Mouse (Mus musculus) midbrain, postnatal 0 days (tissue): ENCODE data around the gene Zfp583. TPM values are rescaled to one million over a fixed set of nuclear protein-coding genes. Genes with fewer than 3 reads are reported as not detected.

Experiments used
- ATAC-seq: fragments of 200-750 bp; cut with Nextera tagmentation; 2 replicates; pipeline ENCODE4 v1.8.0; 2017; ENCODE audit warnings: moderate number of reproducible peaks, mild to moderate bottlenecking, moderate TSS enrichment, moderate library complexity; ENCODE audit not compliant: low FRiP score
- DNase-seq: peaks from one replicate; pipeline ENCODE4 v3.0.0-alpha.2; 2015; ENCODE audit warnings: low spot score
- H3K27ac ChIP-seq: fragments of 300-500 bp; sonication (generic); 2 replicates; pipeline ENCODE4 v1.5.1; 2014; ENCODE audit warnings: low read depth, mild to moderate bottlenecking, low read length, mixed read lengths
- H3K27me3 ChIP-seq: fragments of 300-500 bp; sonication (generic); 2 replicates; pipeline ENCODE4 v1.6.1; 2014; ENCODE audit warnings: low read length, control low read depth, mixed read lengths; ENCODE audit not compliant: insufficient read depth
- H3K36me3 ChIP-seq: fragments of 300-500 bp; sonication (generic); 2 replicates; pipeline ENCODE4 v1.6.1; 2014; ENCODE audit warnings: low read length, control low read depth, mixed read lengths; ENCODE audit not compliant: insufficient read depth
- H3K4me1 ChIP-seq: fragments of 300-500 bp; sonication (generic); 2 replicates; pipeline ENCODE4 v1.6.1; 2014; ENCODE audit warnings: mild to moderate bottlenecking, control low read depth, antibody characterized with exemption, low read length, mixed read lengths; ENCODE audit not compliant: insufficient read depth
- H3K4me2 ChIP-seq: fragments of 300-500 bp; sonication (generic); 2 replicates; pipeline ENCODE4 v1.6.1; 2014; ENCODE audit warnings: low read depth, mild to moderate bottlenecking, low read length, mixed read lengths; ENCODE audit not compliant: poor library complexity, severe bottlenecking
- H3K4me3 ChIP-seq: fragments of 300-500 bp; sonication (generic); 2 replicates; pipeline ENCODE4 v1.5.1; 2014; ENCODE audit warnings: low read depth, mild to moderate bottlenecking, low read length, moderate library complexity
- H3K9ac ChIP-seq: fragments of 300-500 bp; sonication (generic); replicated peaks from 2 replicates; pipeline ENCODE4 v1.6.1; 2014; ENCODE audit warnings: mild to moderate bottlenecking, low read length, moderate library complexity, mixed read lengths; ENCODE audit not compliant: poor library complexity, severe bottlenecking
- H3K9me3 ChIP-seq: fragments of 300-500 bp; sonication (generic); 2 replicates; pipeline ENCODE4 v1.6.1; 2016; ENCODE audit warnings: low read length, control low read depth
- CTCF ChIP-seq: IDR thresholded peaks from 2 replicates; pipeline ENCODE4 v1.5.1; 2016; ENCODE audit warnings: antibody characterized with exemption, mild to moderate bottlenecking
- WGBS: fragments of 180-500 bp; shearing (Covaris S2); extraction: QIAGEN DNeasy Blood & Tissue Kit; methylation state at CpG from one replicate; pipeline ENCODE4 v1.1.7; 2014; 5-methylcytosine and 5-hydroxymethylcytosine counted together
- polyA plus RNA-seq: library from polyadenylated mRNA; unstranded; fragments of >200 nt; fragmentation: Nextera tagmentation; extraction: Ambion mirVana; gene quantifications from 2 replicates; pipeline ENCODE4 v1.2.1, GENCODE M21; 2015
- total RNA-seq: library from RNA; depleted of rRNA; stranded (reverse); fragments of >200 nt; gene quantifications from 2 replicates; pipeline ENCODE4 v1.2.3, GENCODE M21; 2014; rRNA removed

Zfp583 gene
- total and polyA plus RNA-seq, 2 experiments from 2014 or later, result 6.7 to 16.5 TPM

GRCm38 (mm10) chr7:6285366-6285765, 45.7 kb downstream of the Zfp583 start:
- peak overlapping the region; percentile 83; the same call in 1 of the 2 replicates for H3K4me2 ChIP-seq
- WGBS, result 87% methylated on average over 6 of the region's 6 CpGs
- ATAC-seq (no peak), DNase-seq (no peak)
- no peak overlapping the region for H3K27ac ChIP-seq
- H3K27me3 ChIP-seq, result no peaks in the 10 kb centered on the region
- TF ChIP-seq CTCF, result no peak
- peaks cover under 1% of the 10 kb centered on the region; the same call in 1 of the 2 replicates for H3K36me3 ChIP-seq
- H3K4me1 ChIP-seq, result peaks cover 5% of the 10 kb centered on the region
- H3K9me3 ChIP-seq, result no peaks in the 10 kb centered on the region
- H3K9ac ChIP-seq, result no peak overlapping the region
- H3K4me3 ChIP-seq, result no peak overlapping the region; the same call in 1 of the 2 replicates

- Histone ChIP-seq H3K27me3 (no peaks in the 10 kb centered on the region), H3K27ac (peak overlapping the region; percentile 79; the same call in 1 of the 2 replicates), H3K9me3 (no peaks in the 10 kb centered on the region), H3K4me3 (no peak overlapping the region), H3K36me3 (no peaks in the 10 kb centered on the region), H3K4me1 (peaks cover 5% of the 10 kb centered on the region), H3K9ac (no peak overlapping the region), H3K4me2 (no peak overlapping the region)
- DNase-seq (no peak), ATAC-seq (no peak)
- WGBS, result 85% methylated on average over 4 of the region's 4 CpGs
- TF ChIP-seq CTCF, result no peak
Measured at GRCm38 (mm10) chr7:6284442-6285012, 46.6 kb downstream of the Zfp583 start.

- WGBS, result under 1% methylated on average over 23 of the region's 23 CpGs
Measured at GRCm38 (mm10) chr7:6283451-6284075, 47.5 kb downstream of the Zfp583 start.

GRCm38 (mm10) chr7:6282749-6283148, 48.3 kb downstream of the Zfp583 start:
- DNase-seq, result peak; percentile 87
- Histone ChIP-seq H3K4me1 (peaks cover 5% of the 10 kb centered on the region), H3K27ac (peak overlapping the region; percentile 79; the same call in 1 of the 2 replicates), H3K27me3 (no peaks in the 10 kb centered on the region), H3K9me3 (no peaks in the 10 kb centered on the region), H3K4me3 (peak overlapping the region; percentile 45), H3K4me2 (peak overlapping the region; percentile 57), H3K9ac (no peak overlapping the region; the same call in 1 of the 2 replicates), H3K36me3 (no peaks in the 10 kb centered on the region)
- WGBS, result 0% methylated on average over 1 of the region's 1 CpGs
- TF ChIP-seq CTCF, result peak; percentile 85
- ATAC-seq, result no peak

More at GRCm38 (mm10) chr7:6283451-6284075, 47.5 kb downstream of the Zfp583 start:
- H3K9me3 ChIP-seq, result no peaks in the 10 kb centered on the region
- DNase-seq (peak; percentile 94), ATAC-seq (peak; percentile 75)
- no peaks in the 10 kb centered on the region for H3K36me3 ChIP-seq
- peak; percentile 64 for TF ChIP-seq CTCF
- H3K27ac ChIP-seq, result peak overlapping the region; percentile 79
- H3K4me3 ChIP-seq, result peak overlapping the region; percentile 45
- peaks cover 5% of the 10 kb centered on the region for H3K4me1 ChIP-seq
- H3K27me3 ChIP-seq, result no peaks in the 10 kb centered on the region
- peak overlapping the region; percentile 62 for H3K9ac ChIP-seq
- H3K4me2 ChIP-seq, result peak overlapping the region; percentile 57

GRCm38 (mm10) chr7:6277906-6278305, 53.2 kb downstream of the Zfp583 start:
- WGBS, result 53% methylated on average over 3 of the region's 3 CpGs
- no peak for TF ChIP-seq CTCF
- no peak for ATAC-seq

GRCm38 (mm10) chr7:6265695-6266094, 65.4 kb downstream of the Zfp583 start:
- WGBS, result 60% methylated on average over 8 of the region's 8 CpGs

More at GRCm38 (mm10) chr7:6277906-6278305, 53.2 kb downstream of the Zfp583 start:
- H3K4me3 ChIP-seq, result no peak overlapping the region
- H3K27me3 ChIP-seq, result no peaks in the 10 kb centered on the region
- H3K4me2 ChIP-seq, result no peak overlapping the region
- DNase-seq, result no peak
- no peak overlapping the region for H3K9ac ChIP-seq
- H3K36me3 ChIP-seq, result no peaks in the 10 kb centered on the region
- no peaks in the 10 kb centered on the region for H3K9me3 ChIP-seq
- H3K27ac ChIP-seq, result no peak overlapping the region
- H3K4me1 ChIP-seq, result no peaks in the 10 kb centered on the region

More at GRCm38 (mm10) chr7:6265695-6266094, 65.4 kb downstream of the Zfp583 start:
- Histone ChIP-seq H3K9me3 (0 out of 2 replicates have a peak, but pooled peaks cover 3% of the 10 kb centered on the region), H3K9ac (no peak overlapping the region), H3K27ac (no peak overlapping the region), H3K4me2 (no peak overlapping the region), H3K27me3 (no peaks in the 10 kb centered on the region), H3K4me3 (no peak overlapping the region), H3K36me3 (no peaks in the 10 kb centered on the region), H3K4me1 (no peaks in the 10 kb centered on the region)
- ATAC-seq (no peak), DNase-seq (no peak)
- peak; percentile 63 for TF ChIP-seq CTCF

Other genes with a start within 250 kb of the Zfp583 start
- gene Zfp787, start 175.3 kb downstream of the Zfp583 start, total RNA-seq, result 65.8 and 66.7 TPM in 2 replicates
- gene Zfp787, start 175.3 kb downstream of the Zfp583 start, polyA plus RNA-seq, result 53.8 and 61.5 TPM in 2 replicates
- 86.4 and 92.4 TPM in 2 replicates for gene Zfp444, start 159.1 kb downstream of the Zfp583 start, total RNA-seq
- 78.6 and 85.2 TPM in 2 replicates for gene Zfp444, start 159.1 kb downstream of the Zfp583 start, polyA plus RNA-seq
- not detected in 2 replicates for gene Galp, start 134.2 kb downstream of the Zfp583 start, total RNA-seq
- not detected in 2 replicates for gene Galp, start 134.2 kb downstream of the Zfp583 start, polyA plus RNA-seq
- not detected in 2 replicates for gene Zscan5b, start 109.0 kb downstream of the Zfp583 start, total RNA-seq
- not detected in 2 replicates for gene Zscan5b, start 109.0 kb downstream of the Zfp583 start, polyA plus RNA-seq
- gene Epp13, start 78.6 kb downstream of the Zfp583 start, total RNA-seq, result not detected in 2 replicates
- gene Epp13, start 78.6 kb downstream of the Zfp583 start, polyA plus RNA-seq, result 0.39 TPM in 1 of 2 replicates, not detected in the other
- 5.2 and 7.1 TPM in 2 replicates for gene Zfp667, start 44.7 kb downstream of the Zfp583 start, total RNA-seq
- gene Zfp667, start 44.7 kb downstream of the Zfp583 start, polyA plus RNA-seq, result 11.0 and 12.4 TPM in 2 replicates
- 3.4 and 5.0 TPM in 2 replicates for gene Gm3854, start 12.5 kb upstream of the Zfp583 start, total RNA-seq
- gene Gm3854, start 12.5 kb upstream of the Zfp583 start, polyA plus RNA-seq, result 4.5 and 5.6 TPM in 2 replicates
- 2.6 and 4.7 TPM in 2 replicates for gene Zfp78, start 32.0 kb upstream of the Zfp583 start, total RNA-seq
- 3.3 and 4.3 TPM in 2 replicates for gene Zfp78, start 32.0 kb upstream of the Zfp583 start, polyA plus RNA-seq
- 14.8 and 16.5 TPM in 2 replicates for gene Zfp28, start 52.0 kb upstream of the Zfp583 start, total RNA-seq
- gene Zfp28, start 52.0 kb upstream of the Zfp583 start, polyA plus RNA-seq, result 16.4 and 19.5 TPM in 2 replicates
- 19.6 and 21.8 TPM in 2 replicates for gene Smim17, start 67.4 kb upstream of the Zfp583 start, total RNA-seq
- 6.3 and 7.4 TPM in 2 replicates for gene Smim17, start 67.4 kb upstream of the Zfp583 start, polyA plus RNA-seq
- gene Gm20715, start 79.0 kb upstream of the Zfp583 start, total RNA-seq, result 0.47 and 0.77 TPM in 2 replicates
- gene Gm20715, start 79.0 kb upstream of the Zfp583 start, polyA plus RNA-seq, result not detected in 2 replicates
- gene Olfr1344, start 107.4 kb upstream of the Zfp583 start, total RNA-seq, result 0.47 and 5.2 TPM in 2 replicates
- gene Olfr1344, start 107.4 kb upstream of the Zfp583 start, polyA plus RNA-seq, result 0.28 and 0.36 TPM in 2 replicates
- not detected in 2 replicates for gene Olfr1336, start 124.9 kb upstream of the Zfp583 start, total RNA-seq
- not detected in 2 replicates for gene Olfr1336, start 124.9 kb upstream of the Zfp583 start, polyA plus RNA-seq
- gene Olfr1346, start 135.8 kb upstream of the Zfp583 start, total RNA-seq, result not detected in 2 replicates
- not detected in 2 replicates for gene Olfr1346, start 135.8 kb upstream of the Zfp583 start, polyA plus RNA-seq
- not detected in 2 replicates for gene Olfr5, start 155.7 kb upstream of the Zfp583 start, total RNA-seq
- gene Olfr5, start 155.7 kb upstream of the Zfp583 start, polyA plus RNA-seq, result not detected in 2 replicates
- not detected in 2 replicates for gene Olfr1347, start 168.5 kb upstream of the Zfp583 start, total RNA-seq
- gene Olfr1347, start 168.5 kb upstream of the Zfp583 start, polyA plus RNA-seq, result not detected in 2 replicates
- gene Olfr1348, start 177.5 kb upstream of the Zfp583 start, total RNA-seq, result not detected in 2 replicates
- gene Olfr1348, start 177.5 kb upstream of the Zfp583 start, polyA plus RNA-seq, result not detected in 2 replicates
- not detected in 2 replicates for gene Olfr1349, start 191.7 kb upstream of the Zfp583 start, total RNA-seq
- not detected in 2 replicates for gene Olfr1349, start 191.7 kb upstream of the Zfp583 start, polyA plus RNA-seq
- gene Olfr1350, start 233.6 kb upstream of the Zfp583 start, total RNA-seq, result not detected in 2 replicates
- gene Olfr1350, start 233.6 kb upstream of the Zfp583 start, polyA plus RNA-seq, result not detected in 2 replicates